Mouse (Mus musculus) CD4-positive naive resting alpha-beta T cell, adult 76 days (primary cell): ENCODE data around the gene Trim52. TPM values are rescaled to one million over a fixed set of nuclear protein-coding genes. Genes with fewer than 3 reads are reported as not detected.

Source experiments
- total RNA-seq: library from RNA; stranded (reverse); gene quantifications from one replicate; pipeline ENCODE4 v1.2.4, GENCODE M21; 2023

Trim52 gene
- total RNA-seq: not detected

GRCm38 (mm10) chr14:106105980-106106379, at the start of gene Trim52:
TSS of gene Trim52 (plus strand) at chr14:106106198.

Other genes with a start within 250 kb of the Trim52 start
- 5.5 TPM for gene Spry2, start 209.4 kb upstream of the Trim52 start, total RNA-seq